9 mouse cellular contexts compared by ENCODE assay signal in the genomic region with DNA sequence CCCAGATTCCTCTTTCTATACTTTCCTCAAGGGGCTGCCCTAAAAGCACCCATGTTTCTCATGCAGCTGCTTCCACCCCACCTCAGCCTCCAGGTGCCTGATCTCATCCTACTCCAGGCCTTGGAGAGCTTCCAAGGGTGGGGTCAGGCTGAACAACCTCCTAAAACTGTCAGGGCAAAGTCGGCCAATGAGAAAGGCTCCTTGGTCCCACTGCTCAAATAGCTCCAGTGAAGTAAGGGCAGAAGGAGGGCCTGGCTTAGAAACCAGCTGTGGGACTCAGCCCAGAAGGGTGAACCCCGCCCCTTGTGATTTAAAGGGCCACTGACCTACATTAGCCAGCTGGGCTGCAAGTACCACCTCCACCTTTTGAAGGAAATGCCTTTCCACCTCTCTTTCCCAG. TPM values are rescaled to one million over a fixed set of nuclear protein-coding genes. Genes with fewer than 3 reads are reported as not detected.
DNase-seq lines count a peak whose midpoint lies in the region; ATAC-seq and TF ChIP-seq lines count a peak whose summit lies in the region.
"Had no signal": no experiment of that assay in that cellular context is flagged by ENCODE, and none has a peak within 500 bp of the region (broad histone marks: within the 10 kb centered on the region; RNA-seq: fewer than 3 reads in every experiment).

No protein-coding gene starts in this region.

- WGBS in embryonic facial prominence, embryonic 13.5 days: 14% methylated on average over 2 of the region's 2 CpGs
- 0% methylated on average over 2 of the region's 2 CpGs for WGBS in limb, embryonic 15.5 days
- 14% methylated on average over 2 of the region's 2 CpGs for WGBS in midbrain, embryonic 11.5 days

- peak overlapping the region; percentile 44; the same call in 1 of the 2 replicates for H3K27ac ChIP-seq in left cerebral cortex, adult 2 months
- peak overlapping the region; percentile 61 for H3K27ac ChIP-seq in embryonic facial prominence, embryonic 13.5 days
- H3K27ac ChIP-seq in limb, embryonic 15.5 days: peak overlapping the region; percentile 75
- H3K27ac ChIP-seq in midbrain, embryonic 11.5 days (ENCODE audit: low read depth, low read length): no peak overlapping the region
- H3K27ac ChIP-seq: neural tube, embryonic 12.5 days had no signal

- TF ChIP-seq CTCF in left cerebral cortex, adult 2 months (IDR thresholded peaks at IDR 0.05): no peak

- H3K9me3 ChIP-seq in embryonic facial prominence, embryonic 13.5 days: no peaks in the 10 kb centered on the region
- H3K9me3 ChIP-seq in limb, embryonic 15.5 days: no peaks in the 10 kb centered on the region
- no peaks in the 10 kb centered on the region for H3K9me3 ChIP-seq in midbrain, embryonic 11.5 days (ENCODE audit: control insufficient read depth, low read length)
- H3K9me3 ChIP-seq: neural tube, embryonic 12.5 days had no signal

- H3K4me3 ChIP-seq in left cerebral cortex, adult 2 months: 0 out of 2 replicates have a peak overlapping the region, but pooled peaks have one; percentile 6
- no peak overlapping the region for H3K4me3 ChIP-seq in embryonic facial prominence, embryonic 13.5 days
- H3K4me3 ChIP-seq in limb, embryonic 15.5 days: no peak overlapping the region
- no peak overlapping the region for H3K4me3 ChIP-seq in midbrain, embryonic 11.5 days (ENCODE audit: low read depth, low read length)
- H3K4me3 ChIP-seq: neural tube, embryonic 12.5 days had no signal

- H3K9ac ChIP-seq in embryonic facial prominence, embryonic 13.5 days: peak overlapping the region; percentile 44; the same call in 1 of the 2 replicates
- H3K9ac ChIP-seq in limb, embryonic 15.5 days: no peak overlapping the region
- H3K9ac ChIP-seq in midbrain, embryonic 11.5 days (ENCODE audit: low read length): no peak overlapping the region
- H3K9ac ChIP-seq: neural tube, embryonic 12.5 days had no signal

- no peak for ATAC-seq in embryonic facial prominence, embryonic 13.5 days (ENCODE audit: insufficient number of reproducible peaks, insufficient read depth, low FRiP score, low TSS enrichment, low read depth)
- peak; percentile 64; the same call in 1 of the 2 replicates for ATAC-seq in limb, embryonic 15.5 days (ENCODE audit: insufficient number of reproducible peaks, low FRiP score, low TSS enrichment, low read depth)
- ATAC-seq in midbrain, embryonic 11.5 days (ENCODE audit: low FRiP score): no peak

- no peak for DNase-seq in left cerebral cortex, adult 2 months (ENCODE audit: extremely low spot score in 1 of 2, low spot score in 2 of 2)
- DNase-seq in left cerebral cortex, postnatal 36 days (ENCODE audit: low spot score in 2 of 2): no peak
- DNase-seq in heart, postnatal 10 days: peak; percentile 88 to 89
- DNase-seq in ovary, postnatal 14 days (ENCODE audit: low spot score): peak; percentile 57
- no peak for DNase-seq in layer of hippocampus, adult 8-10 months (ENCODE audit: low spot score in 2 of 2)
- no peak for DNase-seq in midbrain, embryonic 11.5 days (ENCODE audit: low spot score, missing footprints)

- H3K4me2 ChIP-seq in embryonic facial prominence, embryonic 13.5 days: peak overlapping the region; percentile 9; the same call in 1 of the 2 replicates
- H3K4me2 ChIP-seq in limb, embryonic 15.5 days: peak overlapping the region; percentile 14
- H3K4me2 ChIP-seq in midbrain, embryonic 11.5 days: no peak overlapping the region
- H3K4me2 ChIP-seq: neural tube, embryonic 12.5 days had no signal

- intact Hi-C loops in left cerebral cortex, adult 2 months (cut with DNase I): loop anchor here (5.0 kb wide), 1 partner anchor 164 kb away; a partner anchor contains a TSS
- intact Hi-C loops in left cerebral cortex, postnatal 36 days (cut with DNase I): loop anchor here (10.0 kb wide), 1 partner anchor 161 kb away; a partner anchor contains a TSS
- intact Hi-C loops in heart, postnatal 10 days (cut with DNase I): loop anchor here (1.0 kb wide), 1 partner anchor 13 kb away; a partner anchor contains a TSS

- H3K36me3 ChIP-seq in embryonic facial prominence, embryonic 13.5 days: peaks cover 64% of the 10 kb centered on the region
- H3K36me3 ChIP-seq in limb, embryonic 15.5 days: peaks cover 67% of the 10 kb centered on the region
- peaks cover 2% of the 10 kb centered on the region; the same call in 1 of the 2 replicates for H3K36me3 ChIP-seq in midbrain, embryonic 11.5 days (ENCODE audit: control insufficient read depth, insufficient read depth, low read length)

- H3K4me1 ChIP-seq in embryonic facial prominence, embryonic 13.5 days: peaks cover 21% of the 10 kb centered on the region
- peaks cover 41% of the 10 kb centered on the region for H3K4me1 ChIP-seq in limb, embryonic 15.5 days
- peaks cover 19% of the 10 kb centered on the region for H3K4me1 ChIP-seq in midbrain, embryonic 11.5 days (ENCODE audit: control insufficient read depth, insufficient read depth, low read length)

- H3K27me3 ChIP-seq in embryonic facial prominence, embryonic 13.5 days: no peaks in the 10 kb centered on the region
- H3K27me3 ChIP-seq in limb, embryonic 15.5 days: no peaks in the 10 kb centered on the region
- no peaks in the 10 kb centered on the region for H3K27me3 ChIP-seq in midbrain, embryonic 11.5 days (ENCODE audit: control insufficient read depth, insufficient read depth, low read length)
- H3K27me3 ChIP-seq: neural tube, embryonic 12.5 days had no signal

RNA-seq across cellular contexts. Expression of a gene that starts 9.6 kb away (rescaled TPM):
- not detected for total RNA-seq in left cerebral cortex, adult 2 months (2021)
- not detected for total RNA-seq in left cerebral cortex, postnatal 36 days (2021)
- polyA plus RNA-seq in embryonic facial prominence, embryonic 13.5 days (2015; fragmentation: Nextera tagmentation; extraction: Ambion mirVana): 0.52 and 0.59 TPM in 2 replicates
- total RNA-seq in heart, postnatal 10 days (2021): not detected
- 3.1 and 4.4 TPM in 2 replicates for polyA plus RNA-seq in limb, embryonic 15.5 days (2015; fragmentation: Nextera tagmentation; extraction: Ambion mirVana)
- total RNA-seq in layer of hippocampus, adult 8-10 months (2022): under 1 TPM in 1 of 4 experiments, not detected in 3; 0.43 TPM
- not detected in 2 replicates for polyA plus RNA-seq in midbrain, embryonic 11.5 days (2014; fragmentation: Nextera tagmentation; extraction: Ambion mirVana)

RNA-seq across cellular contexts. Expression of a gene that starts 12.4 kb away (rescaled TPM):
- total RNA-seq in left cerebral cortex, adult 2 months (2021): 10 to 100 TPM; 21.1 to 30.7 TPM
- total RNA-seq in left cerebral cortex, postnatal 36 days (2021): 10 to 100 TPM; 22.9 to 27.1 TPM
- polyA plus RNA-seq in embryonic facial prominence, embryonic 13.5 days (2015; fragmentation: Nextera tagmentation; extraction: Ambion mirVana): 9.9 and 14.0 TPM in 2 replicates
- total RNA-seq in heart, postnatal 10 days (2021): 100 to 1,000 TPM; 154 to 161 TPM
- polyA plus RNA-seq in limb, embryonic 15.5 days (2015; fragmentation: Nextera tagmentation; extraction: Ambion mirVana): 28.9 and 48.5 TPM in 2 replicates
- total RNA-seq in layer of hippocampus, adult 8-10 months (2022): 10 to 100 TPM; 12.4 to 17.8 (median 16.4) TPM
- polyA plus RNA-seq in midbrain, embryonic 11.5 days (2014; fragmentation: Nextera tagmentation; extraction: Ambion mirVana): 5.3 and 5.4 TPM in 2 replicates

RNA-seq across cellular contexts. Expression of a gene that starts 15.7 kb away (rescaled TPM):
- 10 to 100 TPM; 27.5 to 32.4 TPM for total RNA-seq in left cerebral cortex, adult 2 months (2021)
- total RNA-seq in left cerebral cortex, postnatal 36 days (2021): 10 to 100 TPM; 26.8 to 28.7 TPM
- 115 and 126 TPM in 2 replicates for polyA plus RNA-seq in embryonic facial prominence, embryonic 13.5 days (2015; fragmentation: Nextera tagmentation; extraction: Ambion mirVana)
- total RNA-seq in heart, postnatal 10 days (2021): 10 to 100 TPM; 44.0 to 47.7 TPM
- 101 and 107 TPM in 2 replicates for polyA plus RNA-seq in limb, embryonic 15.5 days (2015; fragmentation: Nextera tagmentation; extraction: Ambion mirVana)
- total RNA-seq in layer of hippocampus, adult 8-10 months (2022): 10 to 100 TPM; 22.5 to 31.3 (median 27.4) TPM
- 157 and 158 TPM in 2 replicates for polyA plus RNA-seq in midbrain, embryonic 11.5 days (2014; fragmentation: Nextera tagmentation; extraction: Ambion mirVana)

RNA-seq across cellular contexts. Expression of a gene that starts 25.0 kb away (rescaled TPM):
- total RNA-seq in left cerebral cortex, adult 2 months (2021): 10 to 100 TPM; 77.5 to 80.0 TPM
- 10 to 100 TPM; 66.1 to 83.1 TPM for total RNA-seq in left cerebral cortex, postnatal 36 days (2021)
- polyA plus RNA-seq in embryonic facial prominence, embryonic 13.5 days (2015; fragmentation: Nextera tagmentation; extraction: Ambion mirVana): 25.6 and 26.5 TPM in 2 replicates
- total RNA-seq in heart, postnatal 10 days (2021): 10 to 100 TPM; 34.7 to 37.9 TPM
- polyA plus RNA-seq in limb, embryonic 15.5 days (2015; fragmentation: Nextera tagmentation; extraction: Ambion mirVana): 18.5 and 20.9 TPM in 2 replicates
- 10 to 100 TPM; 74.5 to 80.9 (median 77.0) TPM for total RNA-seq in layer of hippocampus, adult 8-10 months (2022)
- polyA plus RNA-seq in midbrain, embryonic 11.5 days (2014; fragmentation: Nextera tagmentation; extraction: Ambion mirVana): 18.6 and 23.1 TPM in 2 replicates

RNA-seq across cellular contexts. Expression of a gene that starts 25.2 kb away (rescaled TPM):
- 10 to 100 TPM; 16.2 to 17.0 TPM for total RNA-seq in left cerebral cortex, adult 2 months (2021)
- 10 to 100 TPM; 17.3 to 19.2 TPM for total RNA-seq in left cerebral cortex, postnatal 36 days (2021)
- 19.2 and 20.5 TPM in 2 replicates for polyA plus RNA-seq in embryonic facial prominence, embryonic 13.5 days (2015; fragmentation: Nextera tagmentation; extraction: Ambion mirVana)
- total RNA-seq in heart, postnatal 10 days (2021): 10 to 100 TPM; 41.3 to 47.8 TPM
- 22.7 and 24.9 TPM in 2 replicates for polyA plus RNA-seq in limb, embryonic 15.5 days (2015; fragmentation: Nextera tagmentation; extraction: Ambion mirVana)
- total RNA-seq in layer of hippocampus, adult 8-10 months (2022): 10 to 100 TPM; 16.9 to 21.3 (median 18.7) TPM
- polyA plus RNA-seq in midbrain, embryonic 11.5 days (2014; fragmentation: Nextera tagmentation; extraction: Ambion mirVana): 14.0 and 17.3 TPM in 2 replicates

Comparison
In these comparisons a context has a peak if more than half of its experiments do, and no peak if none do; other contexts are left out.
1. DNase-seq: peak in heart, postnatal 10 days (2 of 2) and ovary, postnatal 14 days (single experiment); none in left cerebral cortex, adult 2 months (0 of 2), left cerebral cortex, postnatal 36 days (0 of 2), layer of hippocampus, adult 8-10 months (0 of 2) and midbrain, embryonic 11.5 days (single experiment).
2. RNA of a gene that starts 12.4 kb away (total RNA-seq): 154 to 161 TPM in heart, postnatal 10 days; 21.1 to 30.7 TPM in left cerebral cortex, adult 2 months, 22.9 to 27.1 TPM in left cerebral cortex, postnatal 36 days and 12.4 to 17.8 TPM in layer of hippocampus, adult 8-10 months; every median in the first group is over 4 times any median in the second.